21 mouse cellular contexts compared by ENCODE assay signal in the genomic region with DNA sequence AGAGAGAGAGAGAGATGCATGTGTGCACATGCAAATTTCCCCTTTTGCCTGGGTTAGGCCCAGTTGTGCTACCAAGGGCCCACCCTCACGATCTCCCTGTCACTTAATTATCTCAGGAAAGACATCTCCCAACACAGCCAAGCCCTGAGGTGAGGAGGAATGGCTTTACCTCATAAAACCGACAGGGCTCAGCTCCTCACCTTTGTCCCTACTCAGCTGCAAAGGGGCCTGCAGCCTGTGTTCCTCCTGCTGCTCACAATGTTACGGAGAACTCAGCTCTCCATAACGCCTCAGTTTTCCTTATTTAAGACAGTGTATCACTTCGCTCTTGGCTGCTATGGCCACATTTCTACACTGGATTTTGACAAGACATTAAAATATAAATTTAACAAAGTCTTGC.
"Had no signal": no experiment of that assay in that cellular context is flagged by ENCODE, and none has a peak within 500 bp of the region (broad histone marks: within the 10 kb centered on the region; RNA-seq: fewer than 3 reads in every experiment).

No protein-coding gene starts in this region.

- H3K4me3 ChIP-seq: lung, embryonic 15.5 days; midbrain, embryonic 10.5 days; midbrain, embryonic 12.5 days; myocyte; neural tube, embryonic 13.5 days; neural tube, embryonic 15.5 days had no signal

- H3K27ac ChIP-seq: lung, embryonic 15.5 days; macrophage; midbrain, embryonic 10.5 days; midbrain, embryonic 12.5 days; neural tube, embryonic 13.5 days; neural tube, embryonic 15.5 days had no signal

- ATAC-seq: lung, postnatal 0 days; midbrain, embryonic 16.5 days had no signal

- H3K4me1 ChIP-seq: lung, embryonic 15.5 days; midbrain, embryonic 10.5 days; midbrain, embryonic 12.5 days; neural tube, embryonic 13.5 days; neural tube, embryonic 15.5 days had no signal

- DNase-seq: lung, adult 2 months; lung, postnatal 14 days; lung, postnatal 36 days; midbrain, embryonic 14.5 days; retina, postnatal 1 day; right cerebral cortex, adult 18-20 months; right cerebral cortex, postnatal 25 days; right cerebral cortex, postnatal 4 days; spleen, adult 18-20 months; thymus, adult 18-20 months; thymus, postnatal 14 days; thymus, postnatal 36 days had no signal

- H3K9me3 ChIP-seq: lung, embryonic 15.5 days; midbrain, embryonic 10.5 days; midbrain, embryonic 12.5 days; neural tube, embryonic 13.5 days; neural tube, embryonic 15.5 days had no signal

- H3K36me3 ChIP-seq: lung, embryonic 15.5 days; midbrain, embryonic 10.5 days; midbrain, embryonic 12.5 days; neural tube, embryonic 13.5 days; neural tube, embryonic 15.5 days had no signal

- H3K9ac ChIP-seq: lung, embryonic 15.5 days; midbrain, embryonic 12.5 days; neural tube, embryonic 13.5 days; neural tube, embryonic 15.5 days had no signal

- H3K4me2 ChIP-seq: lung, embryonic 15.5 days; midbrain, embryonic 12.5 days; neural tube, embryonic 13.5 days; neural tube, embryonic 15.5 days had no signal

- H3K27me3 ChIP-seq: lung, embryonic 15.5 days; neural tube, embryonic 13.5 days; neural tube, embryonic 15.5 days had no signal
